Mouse (Mus musculus) splenic B cell, adult 2 months (primary cell): ENCODE results near the gene Shroom2.

Source experiments
- DNase-seq: peaks from one replicate; pipeline ENCODE4 v3.0.0-alpha.2; 2011; ENCODE audit warnings: low read depth, low spot score
- H3K27me3 ChIP-seq: 2 replicates; pipeline ENCODE4 v1.6.1; 2012; ENCODE audit warnings: mild to moderate bottlenecking, low read length, moderate library complexity, mixed read lengths; ENCODE audit not compliant: control insufficient read depth, poor library complexity, insufficient read depth, severe bottlenecking
- H3K36me3 ChIP-seq: 2 replicates; pipeline ENCODE4 v1.6.1; 2012; ENCODE audit warnings: mild to moderate bottlenecking, low read length, moderate library complexity, mixed read lengths; ENCODE audit not compliant: control insufficient read depth, poor library complexity, insufficient read depth, severe bottlenecking

Shroom2 gene

GRCm38 (mm10) chrX:152768891-152769599 lies at the start of gene Shroom2:
TSS of gene Shroom2 (minus strand) at chrX:152769465.
- no peak for DNase-seq
- Histone ChIP-seq H3K27me3 (no peaks in the 10 kb centered on the region), H3K36me3 (no peaks in the 10 kb centered on the region)

- DNase-seq, result no peak
- H3K27me3 ChIP-seq, result no peaks in the 10 kb centered on the region
- no peaks in the 10 kb centered on the region for H3K36me3 ChIP-seq
Measured at GRCm38 (mm10) chrX:152818996-152819395, 49.7 kb upstream of the Shroom2 start.

GRCm38 (mm10) chrX:152813339-152813738 lies 44.1 kb upstream of the Shroom2 start:
- DNase-seq, result no peak
- Histone ChIP-seq H3K27me3 (no peaks in the 10 kb centered on the region), H3K36me3 (no peaks in the 10 kb centered on the region)

- no peak for DNase-seq
- H3K27me3 ChIP-seq, result no peaks in the 10 kb centered on the region
- no peaks in the 10 kb centered on the region for H3K36me3 ChIP-seq
Measured at GRCm38 (mm10) chrX:152805317-152805716, 36.1 kb upstream of the Shroom2 start.

- no peaks in the 10 kb centered on the region for H3K36me3 ChIP-seq
- no peaks in the 10 kb centered on the region for H3K27me3 ChIP-seq
- DNase-seq, result no peak
Measured at GRCm38 (mm10) chrX:152788611-152789010, 19.3 kb upstream of the Shroom2 start.

GRCm38 (mm10) chrX:152788129-152788528 lies 18.9 kb upstream of the Shroom2 start:
- DNase-seq, result no peak
- no peaks in the 10 kb centered on the region for H3K36me3 ChIP-seq
- no peaks in the 10 kb centered on the region for H3K27me3 ChIP-seq

GRCm38 (mm10) chrX:152781720-152782403 lies 12.6 kb upstream of the Shroom2 start, which contains the start of gene Gpr143:
TSS of gene Gpr143 (plus strand) at chrX:152781921.
- no peak for DNase-seq
- Histone ChIP-seq H3K36me3 (no peaks in the 10 kb centered on the region), H3K27me3 (no peaks in the 10 kb centered on the region)

GRCm38 (mm10) chrX:152769600-152770157 lies 414 bp upstream of the Shroom2 start:
- no peaks in the 10 kb centered on the region for H3K27me3 ChIP-seq
- no peak for DNase-seq
- no peaks in the 10 kb centered on the region for H3K36me3 ChIP-seq

- Histone ChIP-seq H3K36me3 (no peaks in the 10 kb centered on the region), H3K27me3 (no peaks in the 10 kb centered on the region)
- no peak for DNase-seq
Measured at GRCm38 (mm10) chrX:152764171-152764570, 5.1 kb downstream of the Shroom2 start.

- H3K27me3 ChIP-seq, result no peaks in the 10 kb centered on the region
- no peaks in the 10 kb centered on the region for H3K36me3 ChIP-seq
- DNase-seq, result no peak
Measured at GRCm38 (mm10) chrX:152762855-152763254, 6.4 kb downstream of the Shroom2 start.

- no peak for DNase-seq
- H3K36me3 ChIP-seq, result no peaks in the 10 kb centered on the region
- H3K27me3 ChIP-seq, result no peaks in the 10 kb centered on the region
Measured at GRCm38 (mm10) chrX:152762437-152762836, 6.8 kb downstream of the Shroom2 start.

GRCm38 (mm10) chrX:152756293-152756692 lies 13.0 kb downstream of the Shroom2 start:
- no peaks in the 10 kb centered on the region for H3K36me3 ChIP-seq
- no peaks in the 10 kb centered on the region; the same call in 1 of the 2 replicates for H3K27me3 ChIP-seq
- no peak for DNase-seq

GRCm38 (mm10) chrX:152755819-152756218 lies 13.4 kb downstream of the Shroom2 start:
- Histone ChIP-seq H3K36me3 (no peaks in the 10 kb centered on the region), H3K27me3 (no peaks in the 10 kb centered on the region; the same call in 1 of the 2 replicates)
- DNase-seq, result no peak

GRCm38 (mm10) chrX:152745925-152746324 lies 23.3 kb downstream of the Shroom2 start:
- Histone ChIP-seq H3K27me3 (no peaks in the 10 kb centered on the region), H3K36me3 (no peaks in the 10 kb centered on the region)
- no peak for DNase-seq

GRCm38 (mm10) chrX:152743642-152744041 lies 25.6 kb downstream of the Shroom2 start:
- Histone ChIP-seq H3K36me3 (no peaks in the 10 kb centered on the region), H3K27me3 (no peaks in the 10 kb centered on the region)
- no peak for DNase-seq
